Mouse (Mus musculus): ENCODE measurements around the gene Ngef. TPM values are rescaled to one million over a fixed set of nuclear protein-coding genes. Genes with fewer than 3 reads are reported as not detected.

The Ngef gene
- polyA plus RNA-seq, 1 experiment = 0.72 TPM

DNA sequence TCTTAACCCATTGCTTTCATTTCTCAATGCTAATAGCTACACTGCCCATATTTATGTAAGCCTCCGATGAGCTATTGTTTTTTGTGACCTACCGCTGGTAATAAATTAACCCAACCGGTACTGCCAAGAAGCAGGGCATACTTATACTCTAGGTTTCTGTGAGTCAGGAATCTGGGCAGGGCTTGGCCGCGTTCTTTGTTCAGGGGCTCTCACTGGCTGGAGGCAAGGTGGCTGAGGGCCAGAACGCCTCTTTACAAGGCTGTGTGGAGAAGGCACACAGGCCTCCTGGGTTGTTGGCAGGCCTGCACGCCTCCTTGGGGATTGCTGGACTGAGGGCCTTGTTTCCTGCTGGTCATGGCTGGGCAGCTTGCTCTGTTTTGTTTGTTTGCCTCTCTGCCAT is 1.1 kb upstream of the Ngef start:
- Histone ChIP-seq H3K4me3 (ENCODE audit: low read depth, low read length) (no peak overlapping the region), H3K27me3 (ENCODE audit: control insufficient read depth, insufficient read depth, low read length, poor library complexity, severe bottlenecking) (no peaks in the 10 kb centered on the region), H3K9ac (ENCODE audit: low read depth, poor library complexity, severe bottlenecking) (no peak overlapping the region), H3K36me3 (ENCODE audit: control insufficient read depth, insufficient read depth, low read length, poor library complexity, severe bottlenecking) (no peaks in the 10 kb centered on the region), H3K4me1 (ENCODE audit: control insufficient read depth, insufficient read depth, low read length) (no peaks in the 10 kb centered on the region), H3K27ac (ENCODE audit: insufficient read depth, low read length) (no peak overlapping the region), H3K9me3 (replicated peaks; ENCODE audit: control insufficient read depth, insufficient read depth, low read length, poor library complexity, severe bottlenecking) (no peaks in the 10 kb centered on the region)
- no peak for TF ChIP-seq EP300 (IDR thresholded peaks at IDR 0.05; ENCODE audit: insufficient read depth, low read depth, low read length)

- Histone ChIP-seq H3K4me1 (ENCODE audit: control insufficient read depth, insufficient read depth, low read length) (no peaks in the 10 kb centered on the region), H3K9ac (ENCODE audit: low read depth, poor library complexity, severe bottlenecking) (no peak overlapping the region), H3K4me3 (ENCODE audit: low read depth, low read length) (no peak overlapping the region), H3K36me3 (ENCODE audit: control insufficient read depth, insufficient read depth, low read length, poor library complexity, severe bottlenecking) (no peaks in the 10 kb centered on the region), H3K9me3 (replicated peaks; ENCODE audit: control insufficient read depth, insufficient read depth, low read length, poor library complexity, severe bottlenecking) (no peaks in the 10 kb centered on the region), H3K27me3 (ENCODE audit: control insufficient read depth, insufficient read depth, low read length, poor library complexity, severe bottlenecking) (no peaks in the 10 kb centered on the region), H3K27ac (ENCODE audit: insufficient read depth, low read length) (no peak overlapping the region)
- TF ChIP-seq POLR2A (IDR thresholded peaks at IDR 0.05; ENCODE audit: insufficient read depth, low read length) (no peak), CTCF (IDR thresholded peaks at IDR 0.05; ENCODE audit: low read depth, low read length) (no peak), EP300 (IDR thresholded peaks at IDR 0.05; ENCODE audit: insufficient read depth, low read depth, low read length) (no peak)
These were observed 683 bp upstream of the Ngef start for GRCm38 (mm10) chr1:87574353-87574752.

DNA sequence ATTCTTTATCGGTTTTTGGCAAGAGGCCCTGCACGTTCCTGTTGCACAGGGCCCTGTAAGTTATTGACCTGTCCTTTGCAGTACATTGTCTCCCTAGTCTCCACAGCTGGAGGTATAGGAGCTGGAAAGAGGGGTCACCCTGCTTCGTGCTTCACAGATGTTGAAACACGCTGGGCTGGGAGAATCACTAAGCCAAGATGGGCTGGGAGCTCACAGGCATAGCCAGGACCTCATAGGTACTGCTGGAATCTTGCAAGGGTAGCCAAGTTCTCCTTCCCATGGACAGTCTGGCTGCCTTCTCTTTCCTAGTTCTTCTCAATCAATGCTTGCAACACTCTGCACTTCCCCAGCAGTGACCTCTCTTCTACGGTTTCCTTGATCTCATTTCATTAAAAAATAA is 409 bp downstream of the Ngef start:
- Histone ChIP-seq H3K9ac (ENCODE audit: low read depth, poor library complexity, severe bottlenecking) (no peak overlapping the region), H3K4me3 (ENCODE audit: low read depth, low read length) (no peak overlapping the region), H3K4me1 (ENCODE audit: control insufficient read depth, insufficient read depth, low read length) (no peaks in the 10 kb centered on the region), H3K9me3 (replicated peaks; ENCODE audit: control insufficient read depth, insufficient read depth, low read length, poor library complexity, severe bottlenecking) (no peaks in the 10 kb centered on the region), H3K27me3 (ENCODE audit: control insufficient read depth, insufficient read depth, low read length, poor library complexity, severe bottlenecking) (no peaks in the 10 kb centered on the region), H3K27ac (ENCODE audit: insufficient read depth, low read length) (no peak overlapping the region), H3K36me3 (ENCODE audit: control insufficient read depth, insufficient read depth, low read length, poor library complexity, severe bottlenecking) (no peaks in the 10 kb centered on the region)
- TF ChIP-seq POLR2A (IDR thresholded peaks at IDR 0.05; ENCODE audit: insufficient read depth, low read length) (no peak), CTCF (IDR thresholded peaks at IDR 0.05; ENCODE audit: low read depth, low read length) (no peak), EP300 (IDR thresholded peaks at IDR 0.05; ENCODE audit: insufficient read depth, low read depth, low read length) (no peak)

GRCm38 (mm10) chr1:87568398-87568797 is 5.3 kb downstream of the Ngef start:
- TF ChIP-seq EP300 (IDR thresholded peaks at IDR 0.05; ENCODE audit: insufficient read depth, low read depth, low read length) (no peak), CTCF (IDR thresholded peaks at IDR 0.05; ENCODE audit: low read depth, low read length) (peak; percentile 68), POLR2A (IDR thresholded peaks at IDR 0.05; ENCODE audit: insufficient read depth, low read length) (no peak)

DNA sequence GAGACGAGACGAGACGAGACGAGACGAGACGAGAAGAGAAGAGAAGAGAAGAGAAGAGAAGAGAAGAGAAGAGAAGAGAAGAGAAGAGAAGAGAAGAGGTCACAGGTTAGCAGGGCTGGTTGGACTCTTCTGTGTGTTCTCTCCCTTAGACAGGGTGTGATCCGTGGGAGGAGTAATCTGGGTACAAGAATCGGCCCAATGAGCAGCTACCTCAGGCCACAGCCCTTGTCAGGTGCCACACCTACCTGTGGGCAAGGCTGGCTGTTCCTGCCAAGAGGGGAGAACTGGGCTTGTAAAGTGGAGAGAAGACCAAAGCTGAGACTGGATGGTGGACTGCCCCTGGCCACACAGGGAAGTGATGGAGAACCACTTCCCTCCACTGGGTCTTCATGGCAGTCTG is 7.9 kb downstream of the Ngef start:
- Histone ChIP-seq H3K27ac (ENCODE audit: insufficient read depth, low read length) (no peak overlapping the region), H3K9me3 (replicated peaks; ENCODE audit: control insufficient read depth, insufficient read depth, low read length, poor library complexity, severe bottlenecking) (no peaks in the 10 kb centered on the region), H3K4me1 (ENCODE audit: control insufficient read depth, insufficient read depth, low read length) (no peaks in the 10 kb centered on the region), H3K9ac (ENCODE audit: low read depth, poor library complexity, severe bottlenecking) (no peak overlapping the region), H3K4me3 (ENCODE audit: low read depth, low read length) (no peak overlapping the region), H3K36me3 (ENCODE audit: control insufficient read depth, insufficient read depth, low read length, poor library complexity, severe bottlenecking) (no peaks in the 10 kb centered on the region), H3K27me3 (ENCODE audit: control insufficient read depth, insufficient read depth, low read length, poor library complexity, severe bottlenecking) (no peaks in the 10 kb centered on the region)
- TF ChIP-seq EP300 (IDR thresholded peaks at IDR 0.05; ENCODE audit: insufficient read depth, low read depth, low read length) = no peak
- TF ChIP-seq POLR2A (IDR thresholded peaks at IDR 0.05; ENCODE audit: insufficient read depth, low read length) = no peak
- no peak for TF ChIP-seq CTCF (IDR thresholded peaks at IDR 0.05; ENCODE audit: low read depth, low read length)

More at GRCm38 (mm10) chr1:87568398-87568797, 5.3 kb downstream of the Ngef start:
- Histone ChIP-seq H3K9me3 (replicated peaks; ENCODE audit: control insufficient read depth, insufficient read depth, low read length, poor library complexity, severe bottlenecking) (no peaks in the 10 kb centered on the region), H3K4me1 (ENCODE audit: control insufficient read depth, insufficient read depth, low read length) (no peaks in the 10 kb centered on the region), H3K4me3 (ENCODE audit: low read depth, low read length) (no peak overlapping the region), H3K9ac (ENCODE audit: low read depth, poor library complexity, severe bottlenecking) (no peak overlapping the region), H3K27ac (ENCODE audit: insufficient read depth, low read length) (no peak overlapping the region), H3K27me3 (ENCODE audit: control insufficient read depth, insufficient read depth, low read length, poor library complexity, severe bottlenecking) (no peaks in the 10 kb centered on the region), H3K36me3 (ENCODE audit: control insufficient read depth, insufficient read depth, low read length, poor library complexity, severe bottlenecking) (no peaks in the 10 kb centered on the region)

- H3K9ac ChIP-seq (ENCODE audit: low read depth, poor library complexity, severe bottlenecking) = no peak overlapping the region
- no peaks in the 10 kb centered on the region for H3K27me3 ChIP-seq (ENCODE audit: control insufficient read depth, insufficient read depth, low read length, poor library complexity, severe bottlenecking)
- H3K27ac ChIP-seq (ENCODE audit: insufficient read depth, low read length) = no peak overlapping the region
- no peaks in the 10 kb centered on the region for H3K4me1 ChIP-seq (ENCODE audit: control insufficient read depth, insufficient read depth, low read length)
- no peaks in the 10 kb centered on the region for H3K9me3 ChIP-seq (replicated peaks; ENCODE audit: control insufficient read depth, insufficient read depth, low read length, poor library complexity, severe bottlenecking)
- H3K4me3 ChIP-seq (ENCODE audit: low read depth, low read length) = no peak overlapping the region
- no peaks in the 10 kb centered on the region for H3K36me3 ChIP-seq (ENCODE audit: control insufficient read depth, insufficient read depth, low read length, poor library complexity, severe bottlenecking)
- no peak for TF ChIP-seq POLR2A (IDR thresholded peaks at IDR 0.05; ENCODE audit: insufficient read depth, low read length)
- no peak for TF ChIP-seq CTCF (IDR thresholded peaks at IDR 0.05; ENCODE audit: low read depth, low read length)
These were observed 10.7 kb downstream of the Ngef start for GRCm38 (mm10) chr1:87562967-87563366.
